Mouse (Mus musculus): ENCODE measurements around the gene Slc26a9. TPM values are rescaled to one million over a fixed set of nuclear protein-coding genes. Genes with fewer than 3 reads are reported as not detected.

Slc26a9 gene
- total RNA-seq, 1 experiment, result 0.36 TPM

DNA sequence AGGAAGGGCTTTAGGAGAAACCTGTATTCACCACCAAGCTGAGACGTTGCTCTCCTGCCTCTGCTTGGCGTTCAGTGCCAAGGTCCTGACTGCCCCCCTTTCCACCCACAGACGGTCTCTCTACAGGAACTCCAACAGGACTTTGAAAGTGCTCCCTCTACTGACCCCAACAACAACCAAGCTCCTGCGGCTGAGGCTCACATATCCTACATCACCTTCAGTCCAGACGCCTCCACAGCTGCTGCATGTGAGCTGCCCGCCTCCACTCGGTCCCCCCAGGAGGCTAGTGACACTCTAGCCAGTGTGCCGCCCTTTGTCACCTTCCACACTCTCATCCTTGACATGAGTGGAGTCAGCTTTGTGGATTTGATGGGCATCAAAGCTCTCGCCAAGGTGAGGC lies 19.9 kb downstream of the Slc26a9 start:
- Histone ChIP-seq H3K36me3 (ENCODE audit: control insufficient read depth, insufficient read depth, low read length, poor library complexity, severe bottlenecking) (no peaks in the 10 kb centered on the region), H3K27ac (ENCODE audit: insufficient read depth, low read depth, low read length, poor library complexity, severe bottlenecking) (no peak overlapping the region), H3K9ac (ENCODE audit: insufficient read depth, low read depth, low read length, poor library complexity, severe bottlenecking) (no peak overlapping the region), H3K9me3 (ENCODE audit: control insufficient read depth, insufficient read depth, low read depth, low read length) (no peaks in the 10 kb centered on the region), H3K4me1 (ENCODE audit: control insufficient read depth in 2 of 2, insufficient read depth in 2 of 2, low read length in 2 of 2, poor library complexity in 1 of 2) (peaks cover 0 to 3% of the 10 kb centered on the region in 2 experiments; a peak in 1 of 4 replicates), H3K4me3 (ENCODE audit: insufficient read depth in 1 of 2, low read depth in 1 of 2, low read length in 2 of 2, poor library complexity in 1 of 2, severe bottlenecking in 1 of 2) (no peak overlapping the region)
- in situ Hi-C loops (cut with MboI; ENCODE audit: low sequenced_read_pairs in 2 of 2, unreplicated experiment in 2 of 2), result no loop called here
- no peak for DNase-seq (ENCODE audit: low read depth, low spot score)
- TF ChIP-seq MAFK (IDR thresholded peaks at IDR 0.05; ENCODE audit: insufficient read depth, low read depth, low read length), result no peak
- TF ChIP-seq ZNF384 (IDR thresholded peaks at IDR 0.05; ENCODE audit: low read depth, low read length), result no peak
- TF ChIP-seq ZC3H11A (IDR thresholded peaks at IDR 0.05; ENCODE audit: borderline replicate concordance, low read depth, low read length), result no peak
- TF ChIP-seq HCFC1 (IDR thresholded peaks at IDR 0.05; ENCODE audit: borderline replicate concordance, insufficient read depth, low read length), result no peak
- no peak for TF ChIP-seq CHD2 (IDR thresholded peaks at IDR 0.05; ENCODE audit: low read depth, low read length)

DNA sequence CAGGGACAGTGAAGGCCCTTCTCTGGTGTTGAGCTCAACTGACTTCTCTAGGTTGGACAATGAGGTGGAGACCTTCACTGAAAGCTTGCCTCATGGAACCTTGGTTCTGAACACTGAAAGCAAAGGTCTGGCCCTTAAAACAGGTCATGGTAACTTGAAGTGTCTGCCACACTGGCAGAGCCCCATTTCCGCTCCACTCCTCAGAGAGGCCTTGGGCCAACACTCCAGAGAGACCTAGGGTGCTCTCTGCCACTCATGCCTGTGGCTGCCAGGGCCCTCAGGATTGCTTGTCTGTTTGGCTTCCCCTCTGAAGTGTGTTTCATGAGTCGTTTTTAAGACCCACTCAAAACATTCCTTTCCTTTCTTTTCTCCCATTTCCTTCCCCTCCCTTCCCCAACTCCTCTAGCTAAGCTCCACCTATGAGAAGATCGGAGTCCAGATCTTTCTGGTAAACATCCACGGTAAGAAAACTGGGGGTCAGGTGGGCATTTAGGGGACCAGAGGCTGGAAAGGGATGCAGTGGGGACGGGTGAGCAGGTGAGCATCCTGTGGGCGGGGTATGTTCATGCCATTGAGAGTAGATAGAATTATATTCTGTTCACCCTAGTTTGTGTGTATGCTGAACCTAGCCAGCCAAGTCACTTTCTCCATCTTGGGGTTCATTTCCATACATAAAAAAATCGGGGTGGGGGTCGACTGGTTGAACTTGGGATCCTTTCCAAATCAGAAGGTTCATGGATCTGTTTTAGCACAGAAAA lies 20.9 kb downstream of the Slc26a9 start:
- Histone ChIP-seq H3K9ac (ENCODE audit: insufficient read depth, low read depth, low read length, poor library complexity, severe bottlenecking) (no peak overlapping the region), H3K9me3 (ENCODE audit: control insufficient read depth, insufficient read depth, low read depth, low read length) (no peaks in the 10 kb centered on the region), H3K4me1 (ENCODE audit: control insufficient read depth in 2 of 2, insufficient read depth in 2 of 2, low read length in 2 of 2, poor library complexity in 1 of 2) (peaks cover 0 to 3% of the 10 kb centered on the region in 2 experiments; a peak in 1 of 4 replicates), H3K4me3 (ENCODE audit: insufficient read depth in 1 of 2, low read depth in 1 of 2, low read length in 2 of 2, poor library complexity in 1 of 2, severe bottlenecking in 1 of 2) (no peak overlapping the region), H3K36me3 (ENCODE audit: control insufficient read depth, insufficient read depth, low read length, poor library complexity, severe bottlenecking) (no peaks in the 10 kb centered on the region), H3K27ac (ENCODE audit: insufficient read depth, low read depth, low read length, poor library complexity, severe bottlenecking) (no peak overlapping the region)
- TF ChIP-seq ZC3H11A (IDR thresholded peaks at IDR 0.05; ENCODE audit: borderline replicate concordance, low read depth, low read length), result no peak
- TF ChIP-seq HCFC1 (IDR thresholded peaks at IDR 0.05; ENCODE audit: borderline replicate concordance, insufficient read depth, low read length), result no peak
- TF ChIP-seq MAFK (IDR thresholded peaks at IDR 0.05; ENCODE audit: insufficient read depth, low read depth, low read length), result no peak
- no peak for TF ChIP-seq CHD2 (IDR thresholded peaks at IDR 0.05; ENCODE audit: low read depth, low read length)
- no peak for TF ChIP-seq ZNF384 (IDR thresholded peaks at IDR 0.05; ENCODE audit: low read depth, low read length)
- no peak for DNase-seq (ENCODE audit: low read depth, low spot score)
- in situ Hi-C loops (cut with MboI; ENCODE audit: low sequenced_read_pairs in 2 of 2, unreplicated experiment in 2 of 2), result no loop called here

DNA sequence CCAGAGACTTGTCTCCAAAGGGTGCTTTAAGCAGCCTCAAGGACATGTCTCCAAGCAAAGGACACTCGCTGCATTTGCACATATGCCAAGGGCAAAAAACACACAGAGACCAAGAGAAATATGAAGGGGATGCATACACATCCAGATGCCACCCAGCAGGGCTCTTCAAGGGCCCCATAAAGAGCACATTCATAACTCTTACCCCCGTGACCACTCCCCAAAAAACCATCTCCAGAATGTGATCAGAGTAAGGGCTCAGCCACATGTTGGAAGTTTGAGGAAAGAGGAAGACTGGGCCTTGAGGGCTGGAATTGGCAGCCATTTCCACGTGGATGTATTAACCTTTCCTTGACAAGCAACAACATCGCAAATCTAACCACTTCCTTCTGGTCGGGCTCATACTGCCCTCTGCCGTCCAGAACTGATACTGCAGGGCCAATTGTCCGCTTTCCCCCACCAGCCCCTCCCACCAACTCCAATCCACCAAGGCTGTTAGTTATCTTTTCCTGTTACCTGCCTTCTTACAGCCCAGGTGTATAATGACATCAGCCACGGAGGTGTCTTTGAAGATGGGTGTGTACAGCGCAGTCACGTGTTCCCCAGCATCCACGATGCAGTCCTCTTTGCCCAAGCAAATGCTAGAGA lies 21.7 kb downstream of the Slc26a9 start:
- peaks cover 0 to 3% of the 10 kb centered on the region in 2 experiments; a peak in 1 of 4 replicates for H3K4me1 ChIP-seq (ENCODE audit: control insufficient read depth in 2 of 2, insufficient read depth in 2 of 2, low read length in 2 of 2, poor library complexity in 1 of 2)
- in situ Hi-C loops (cut with MboI; ENCODE audit: low sequenced_read_pairs in 2 of 2, unreplicated experiment in 2 of 2), result no loop called here
- no peak overlapping the region for H3K27ac ChIP-seq (ENCODE audit: insufficient read depth, low read depth, low read length, poor library complexity, severe bottlenecking)
- no peak overlapping the region for H3K9ac ChIP-seq (ENCODE audit: insufficient read depth, low read depth, low read length, poor library complexity, severe bottlenecking)
- peak; percentile 77 for DNase-seq (ENCODE audit: low read depth, low spot score)
- H3K36me3 ChIP-seq (ENCODE audit: control insufficient read depth, insufficient read depth, low read length, poor library complexity, severe bottlenecking), result no peaks in the 10 kb centered on the region
- H3K9me3 ChIP-seq (ENCODE audit: control insufficient read depth, insufficient read depth, low read depth, low read length), result no peaks in the 10 kb centered on the region
- TF ChIP-seq ZC3H11A (IDR thresholded peaks at IDR 0.05; ENCODE audit: borderline replicate concordance, low read depth, low read length), result peak; percentile 96; the same call in 1 of the 2 replicates
- 0 out of 2 replicates have a peak, but pooled peaks have one; percentile 34 for TF ChIP-seq ZNF384 (IDR thresholded peaks at IDR 0.05; ENCODE audit: low read depth, low read length)
- TF ChIP-seq CHD2 (IDR thresholded peaks at IDR 0.05; ENCODE audit: low read depth, low read length), result no peak
- TF ChIP-seq MAFK (IDR thresholded peaks at IDR 0.05; ENCODE audit: insufficient read depth, low read depth, low read length), result no peak
- no peak for TF ChIP-seq HCFC1 (IDR thresholded peaks at IDR 0.05; ENCODE audit: borderline replicate concordance, insufficient read depth, low read length)
- H3K4me3 ChIP-seq (ENCODE audit: insufficient read depth in 1 of 2, low read depth in 1 of 2, low read length in 2 of 2, poor library complexity in 1 of 2, severe bottlenecking in 1 of 2), result no peak overlapping the region

DNA sequence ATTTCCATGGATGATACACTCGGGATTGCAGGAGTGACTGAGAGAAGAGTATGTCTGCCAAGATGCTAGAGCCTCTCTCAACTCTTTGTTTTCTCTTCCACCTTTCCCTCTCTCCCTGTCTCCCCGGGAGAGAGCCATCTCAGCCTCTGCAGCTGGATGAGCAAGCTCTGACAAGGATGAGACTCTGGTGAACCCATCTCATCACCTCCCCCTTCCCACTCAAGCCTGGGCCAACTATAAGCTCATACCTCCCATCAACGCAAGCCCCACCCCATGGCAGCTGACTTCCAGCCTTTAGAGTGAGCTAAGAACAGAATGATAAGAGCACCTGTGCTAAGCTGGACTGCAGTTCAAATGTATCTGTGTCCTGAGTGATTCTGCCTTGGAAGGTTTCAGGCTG lies 25.5 kb downstream of the Slc26a9 start:
- peaks cover 0 to 3% of the 10 kb centered on the region in 2 experiments; a peak in 1 of 4 replicates for H3K4me1 ChIP-seq (ENCODE audit: control insufficient read depth in 2 of 2, insufficient read depth in 2 of 2, low read length in 2 of 2, poor library complexity in 1 of 2)
- in situ Hi-C loops (cut with MboI; ENCODE audit: low sequenced_read_pairs in 2 of 2, unreplicated experiment in 2 of 2), result no loop called here
- DNase-seq (ENCODE audit: low read depth, low spot score), result no peak
- no peak overlapping the region for H3K27ac ChIP-seq (ENCODE audit: insufficient read depth, low read depth, low read length, poor library complexity, severe bottlenecking)
- H3K36me3 ChIP-seq (ENCODE audit: control insufficient read depth, insufficient read depth, low read length, poor library complexity, severe bottlenecking), result no peaks in the 10 kb centered on the region
- TF ChIP-seq ZC3H11A (IDR thresholded peaks at IDR 0.05; ENCODE audit: borderline replicate concordance, low read depth, low read length), result no peak
- no peak for TF ChIP-seq HCFC1 (IDR thresholded peaks at IDR 0.05; ENCODE audit: borderline replicate concordance, insufficient read depth, low read length)
- no peak for TF ChIP-seq CHD2 (IDR thresholded peaks at IDR 0.05; ENCODE audit: low read depth, low read length)
- TF ChIP-seq MAFK (IDR thresholded peaks at IDR 0.05; ENCODE audit: insufficient read depth, low read depth, low read length), result no peak
- TF ChIP-seq ZNF384 (IDR thresholded peaks at IDR 0.05; ENCODE audit: low read depth, low read length), result no peak
- H3K9me3 ChIP-seq (ENCODE audit: control insufficient read depth, insufficient read depth, low read depth, low read length), result no peaks in the 10 kb centered on the region
- H3K4me3 ChIP-seq (ENCODE audit: insufficient read depth in 1 of 2, low read depth in 1 of 2, low read length in 2 of 2, poor library complexity in 1 of 2, severe bottlenecking in 1 of 2), result no peak overlapping the region
- no peak overlapping the region for H3K9ac ChIP-seq (ENCODE audit: insufficient read depth, low read depth, low read length, poor library complexity, severe bottlenecking)

Data from ES-E14 (cell line).